Mouse (Mus musculus): ENCODE measurements around the gene Pgr. TPM values are rescaled to one million over a fixed set of nuclear protein-coding genes. Genes with fewer than 3 reads are reported as not detected.

The Pgr gene
- polyA plus RNA-seq, 1 experiment = not detected

DNA sequence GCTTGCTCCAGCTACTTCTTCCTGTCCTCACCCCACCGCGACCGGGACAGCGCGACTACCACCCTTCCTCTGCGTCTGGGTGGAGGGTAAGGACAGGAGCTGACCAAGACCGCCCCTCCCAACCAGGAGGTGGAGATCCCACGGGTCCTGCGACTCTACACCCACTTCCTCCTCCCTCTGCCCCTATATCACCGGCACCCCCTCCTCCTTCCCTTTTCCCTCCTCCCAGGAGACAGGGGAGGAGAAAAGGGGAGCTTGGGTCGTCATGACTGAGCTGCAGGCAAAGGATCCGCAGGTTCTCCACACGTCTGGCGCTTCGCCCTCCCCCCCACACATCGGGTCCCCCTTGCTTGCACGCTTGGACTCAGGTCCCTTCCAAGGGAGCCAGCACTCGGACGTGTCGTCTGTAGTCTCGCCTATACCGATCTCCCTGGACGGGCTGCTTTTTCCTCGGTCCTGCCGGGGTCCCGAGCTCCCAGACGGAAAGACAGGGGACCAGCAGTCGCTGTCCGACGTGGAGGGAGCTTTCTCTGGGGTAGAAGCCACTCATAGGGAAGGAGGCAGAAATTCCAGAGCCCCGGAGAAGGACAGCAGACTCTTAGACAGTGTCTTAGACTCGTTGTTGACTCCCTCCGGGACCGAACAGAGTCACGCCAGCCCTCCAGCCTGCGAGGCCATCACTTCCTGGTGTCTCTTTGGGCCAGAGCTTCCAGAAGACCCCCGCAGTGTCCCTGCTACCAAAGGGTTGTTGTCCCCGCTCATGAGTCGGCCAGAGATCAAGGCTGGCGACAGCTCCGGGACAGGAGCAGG, 775 bp downstream of the Pgr start:
- Histone ChIP-seq H3K27me3 (ENCODE audit: control insufficient read depth, insufficient read depth, insufficient read length) (peaks cover 20% of the 10 kb centered on the region), H3K4me2 (ENCODE audit: low read depth) (no peak overlapping the region), H3K79me2 (ENCODE audit: control insufficient read depth, insufficient read depth) (no peaks in the 10 kb centered on the region), H3K4me3 (no peak overlapping the region), H3K36me3 (ENCODE audit: control insufficient read depth, insufficient read depth) (no peaks in the 10 kb centered on the region), H3ac (ENCODE audit: control insufficient read depth, insufficient read length) (no peak overlapping the region)
- TF ChIP-seq POLR2A (IDR thresholded peaks at IDR 0.05; ENCODE audit: insufficient read length, low read depth) (no peak), TCF3 (IDR thresholded peaks at IDR 0.05; ENCODE audit: insufficient read length, low read depth) (no peak), USF1 (IDR thresholded peaks at IDR 0.05; ENCODE audit: low read depth) (no peak), MYOD1 (IDR thresholded peaks at IDR 0.05; ENCODE audit: control insufficient read depth in 1 of 3, insufficient read length in 2 of 3, low read depth in 2 of 3) (no peak), MYOG (IDR thresholded peaks at IDR 0.05; ENCODE audit: control insufficient read depth in 1 of 3, insufficient read depth in 1 of 3, insufficient read length in 2 of 3, low read depth in 2 of 3) (no peak), CEBPB (IDR thresholded peaks at IDR 0.05; ENCODE audit: insufficient read depth, poor library complexity, severe bottlenecking) (no peak)

DNA sequence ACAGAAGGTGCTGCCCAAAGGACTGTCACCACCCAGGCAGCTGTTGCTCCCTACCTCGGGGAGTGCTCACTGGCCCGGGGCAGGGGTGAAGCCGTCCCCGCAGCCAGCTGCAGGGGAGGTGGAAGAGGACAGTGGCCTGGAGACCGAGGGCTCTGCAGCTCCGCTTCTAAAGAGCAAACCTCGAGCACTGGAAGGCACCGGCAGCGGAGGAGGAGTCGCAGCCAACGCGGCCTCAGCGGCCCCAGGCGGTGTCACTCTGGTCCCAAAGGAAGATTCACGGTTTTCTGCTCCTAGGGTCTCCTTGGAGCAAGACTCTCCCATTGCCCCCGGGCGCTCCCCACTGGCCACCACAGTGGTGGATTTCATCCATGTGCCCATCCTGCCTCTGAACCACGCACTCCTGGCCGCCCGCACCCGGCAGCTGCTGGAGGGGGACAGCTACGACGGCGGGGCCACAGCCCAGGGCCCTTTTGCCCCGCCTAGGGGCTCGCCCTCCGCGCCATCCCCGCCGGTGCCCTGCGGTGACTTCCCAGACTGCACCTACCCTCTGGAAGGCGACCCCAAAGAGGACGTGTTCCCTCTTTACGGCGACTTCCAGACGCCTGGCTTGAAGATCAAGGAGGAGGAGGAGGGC, 1.5 kb downstream of the Pgr start:
- no peak for TF ChIP-seq REST (IDR thresholded peaks at IDR 0.05; ENCODE audit: insufficient read depth, insufficient read length)
- no peak for TF ChIP-seq USF1 (IDR thresholded peaks at IDR 0.05; ENCODE audit: low read depth)
- TF ChIP-seq MAX (IDR thresholded peaks at IDR 0.05; ENCODE audit: low read depth) = no peak
- no peak for TF ChIP-seq TCF3 (IDR thresholded peaks at IDR 0.05; ENCODE audit: insufficient read length, low read depth)
- no peak overlapping the region for H3K4me3 ChIP-seq
- peaks cover 20% of the 10 kb centered on the region for H3K27me3 ChIP-seq (ENCODE audit: control insufficient read depth, insufficient read depth, insufficient read length)

DNA sequence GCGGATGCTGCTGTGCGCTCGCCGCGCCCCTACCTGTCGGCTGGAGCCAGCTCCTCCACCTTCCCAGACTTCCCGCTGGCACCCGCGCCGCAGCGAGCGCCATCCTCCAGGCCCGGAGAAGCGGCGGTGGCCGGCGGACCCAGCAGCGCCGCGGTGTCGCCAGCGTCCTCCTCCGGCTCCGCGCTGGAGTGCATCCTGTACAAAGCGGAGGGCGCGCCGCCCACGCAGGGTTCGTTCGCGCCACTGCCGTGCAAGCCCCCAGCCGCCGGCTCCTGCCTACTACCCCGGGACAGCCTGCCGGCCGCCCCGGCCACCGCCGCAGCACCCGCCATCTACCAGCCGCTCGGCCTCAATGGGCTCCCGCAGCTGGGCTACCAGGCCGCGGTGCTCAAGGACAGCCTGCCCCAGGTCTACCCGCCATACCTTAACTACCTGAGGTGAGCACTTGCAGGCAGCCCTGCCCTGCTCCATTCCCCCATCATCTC, 2.1 kb downstream of the Pgr start:
- H3K4me3 ChIP-seq = no peak overlapping the region
- peaks cover 20% of the 10 kb centered on the region for H3K27me3 ChIP-seq (ENCODE audit: control insufficient read depth, insufficient read depth, insufficient read length)
- H3ac ChIP-seq (ENCODE audit: control insufficient read depth, insufficient read length) = no peak overlapping the region
- H3K79me2 ChIP-seq (ENCODE audit: control insufficient read depth, insufficient read depth) = no peaks in the 10 kb centered on the region
- no peak overlapping the region for H3K4me2 ChIP-seq (ENCODE audit: low read depth)
- H3K36me3 ChIP-seq (ENCODE audit: control insufficient read depth, insufficient read depth) = no peaks in the 10 kb centered on the region
- no peak for TF ChIP-seq TCF12 (IDR thresholded peaks at IDR 0.05; ENCODE audit: insufficient read depth, poor library complexity, severe bottlenecking)
- TF ChIP-seq MYOD1 (IDR thresholded peaks at IDR 0.05; ENCODE audit: control insufficient read depth in 1 of 3, insufficient read length in 2 of 3, low read depth in 2 of 3) = no peak
- no peak for TF ChIP-seq TCF3 (IDR thresholded peaks at IDR 0.05; ENCODE audit: insufficient read length, low read depth)
- no peak for TF ChIP-seq E2F4 (IDR thresholded peaks at IDR 0.05; ENCODE audit: insufficient read depth)
- no peak for TF ChIP-seq POLR2A (IDR thresholded peaks at IDR 0.05; ENCODE audit: insufficient read length, low read depth)
- no peak for TF ChIP-seq REST (IDR thresholded peaks at IDR 0.05; ENCODE audit: insufficient read depth, insufficient read length)
- no peak for TF ChIP-seq POLR2AphosphoS2 (IDR thresholded peaks at IDR 0.05; ENCODE audit: insufficient read length, low read depth)
- no peak for TF ChIP-seq CEBPB (IDR thresholded peaks at IDR 0.05; ENCODE audit: insufficient read depth, poor library complexity, severe bottlenecking)
- TF ChIP-seq MYOG (IDR thresholded peaks at IDR 0.05; ENCODE audit: control insufficient read depth in 1 of 3, insufficient read depth in 1 of 3, insufficient read length in 2 of 3, low read depth in 2 of 3) = no peak
- no peak for TF ChIP-seq SRF (IDR thresholded peaks at IDR 0.05; ENCODE audit: control insufficient read depth, insufficient read length, low read depth)
- no peak for TF ChIP-seq USF1 (IDR thresholded peaks at IDR 0.05; ENCODE audit: low read depth)
- no peak for TF ChIP-seq MAX (IDR thresholded peaks at IDR 0.05; ENCODE audit: low read depth)

More for the DNA sequence above, 1.5 kb downstream of the Pgr start:
- Histone ChIP-seq H3K79me2 (ENCODE audit: control insufficient read depth, insufficient read depth) (no peaks in the 10 kb centered on the region), H3K4me2 (ENCODE audit: low read depth) (no peak overlapping the region), H3ac (ENCODE audit: control insufficient read depth, insufficient read length) (no peak overlapping the region), H3K36me3 (ENCODE audit: control insufficient read depth, insufficient read depth) (no peaks in the 10 kb centered on the region)

DNA sequence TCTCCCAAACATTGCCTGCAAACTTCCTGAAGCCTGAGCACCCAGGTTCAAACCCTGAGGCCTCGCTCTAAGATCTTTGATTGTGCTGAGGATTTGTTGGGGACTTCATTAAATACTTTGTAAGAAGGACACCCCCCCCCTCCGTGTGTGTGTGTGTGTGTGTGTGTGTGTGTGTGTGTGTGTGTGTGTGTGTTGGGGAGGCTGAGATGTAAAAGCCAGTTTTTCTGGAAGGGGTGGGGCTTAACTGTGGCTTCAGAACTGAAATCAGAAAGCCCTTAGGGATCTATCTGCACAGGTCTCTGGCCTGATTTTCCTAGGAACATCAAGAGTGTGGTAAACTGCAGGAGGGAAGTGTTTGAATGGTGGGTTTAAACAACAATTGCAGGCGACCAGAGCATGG, 2.6 kb downstream of the Pgr start:
- TF ChIP-seq TCF3 (IDR thresholded peaks at IDR 0.05; ENCODE audit: insufficient read length, low read depth) = no peak
- no peak for TF ChIP-seq MAX (IDR thresholded peaks at IDR 0.05; ENCODE audit: low read depth)
- no peak for TF ChIP-seq SRF (IDR thresholded peaks at IDR 0.05; ENCODE audit: control insufficient read depth, insufficient read length, low read depth)
- no peak for TF ChIP-seq REST (IDR thresholded peaks at IDR 0.05; ENCODE audit: insufficient read depth, insufficient read length)
- TF ChIP-seq TCF12 (IDR thresholded peaks at IDR 0.05; ENCODE audit: insufficient read depth, poor library complexity, severe bottlenecking) = no peak
- no peak for TF ChIP-seq E2F4 (IDR thresholded peaks at IDR 0.05; ENCODE audit: insufficient read depth)
- TF ChIP-seq POLR2AphosphoS2 (IDR thresholded peaks at IDR 0.05; ENCODE audit: insufficient read length, low read depth) = no peak
- TF ChIP-seq MYOD1 (IDR thresholded peaks at IDR 0.05; ENCODE audit: control insufficient read depth in 1 of 3, insufficient read length in 2 of 3, low read depth in 2 of 3) = no peak
- no peak for TF ChIP-seq CEBPB (IDR thresholded peaks at IDR 0.05; ENCODE audit: insufficient read depth, poor library complexity, severe bottlenecking)
- no peak for TF ChIP-seq MYOG (IDR thresholded peaks at IDR 0.05; ENCODE audit: control insufficient read depth in 1 of 3, insufficient read depth in 1 of 3, insufficient read length in 2 of 3, low read depth in 2 of 3)
- no peak for TF ChIP-seq USF1 (IDR thresholded peaks at IDR 0.05; ENCODE audit: low read depth)
- no peak for TF ChIP-seq POLR2A (IDR thresholded peaks at IDR 0.05; ENCODE audit: insufficient read length, low read depth)
- peaks cover 20% of the 10 kb centered on the region for H3K27me3 ChIP-seq (ENCODE audit: control insufficient read depth, insufficient read depth, insufficient read length)
- no peak overlapping the region for H3K4me2 ChIP-seq (ENCODE audit: low read depth)
- no peaks in the 10 kb centered on the region for H3K79me2 ChIP-seq (ENCODE audit: control insufficient read depth, insufficient read depth)
- H3ac ChIP-seq (ENCODE audit: control insufficient read depth, insufficient read length) = no peak overlapping the region
- H3K36me3 ChIP-seq (ENCODE audit: control insufficient read depth, insufficient read depth) = no peaks in the 10 kb centered on the region
- no peak overlapping the region for H3K4me3 ChIP-seq
